Mouse (Mus musculus) myocyte (in vitro differentiated cells): Measurements from ENCODE around the gene Slc27a1. TPM values are rescaled to one million over a fixed set of nuclear protein-coding genes. Genes with fewer than 3 reads are reported as not detected.

Experiments
- H3K27me3 ChIP-seq: one replicate; pipeline ENCODE4 v1.6.1; 2011; ENCODE audit not compliant: control insufficient read depth, insufficient read depth, insufficient read length
- H3K36me3 ChIP-seq: one replicate; pipeline ENCODE4 v1.6.1; 2011; ENCODE audit not compliant: control insufficient read depth, insufficient read depth
- H3K4me2 ChIP-seq: one replicate; pipeline ENCODE4 v1.6.1; 2011; ENCODE audit warnings: low read depth, control low read depth
- H3K4me3 ChIP-seq: one replicate; pipeline ENCODE4 v1.5.1; 2011; ENCODE audit warnings: mild to moderate bottlenecking, control low read depth, moderate library complexity
- H3K79me2 ChIP-seq: one replicate; pipeline ENCODE4 v1.6.1; 2011; ENCODE audit not compliant: control insufficient read depth, insufficient read depth
- H3ac ChIP-seq: one replicate; pipeline ENCODE4 v1.6.1; 2011; ENCODE audit not compliant: control insufficient read depth, insufficient read length
- CEBPB ChIP-seq: IDR thresholded peaks from 2 replicates; pipeline ENCODE4 v1.6.1; 2011; ENCODE audit warnings: mild to moderate bottlenecking, moderate library complexity; ENCODE audit not compliant: poor library complexity, insufficient read depth, severe bottlenecking
- E2F4 ChIP-seq: IDR thresholded peaks from one replicate; pipeline ENCODE4 v1.6.1; 2011; ENCODE audit warnings: mild to moderate bottlenecking, control low read depth, moderate library complexity; ENCODE audit not compliant: insufficient read depth
- MAX ChIP-seq: IDR thresholded peaks from one replicate; pipeline ENCODE4 v1.6.1; 2011; ENCODE audit warnings: low read depth, mild to moderate bottlenecking, control low read depth
- MYOD1 ChIP-seq, 3 experiments: IDR thresholded peaks; one replicate each; pipeline ENCODE4 v1.6.1; 2011; ENCODE audit warnings: control low read depth in 2 of 3, low read depth in 2 of 3, mild to moderate bottlenecking in 2 of 3, moderate library complexity in 1 of 3; ENCODE audit not compliant: insufficient read length in 2 of 3, control insufficient read depth in 1 of 3
- MYOG ChIP-seq, 3 experiments: IDR thresholded peaks; one replicate each; pipeline ENCODE4 v1.6.1; 2011; ENCODE audit warnings: control low read depth in 2 of 3, low read depth in 2 of 3, mild to moderate bottlenecking in 2 of 3; ENCODE audit not compliant: insufficient read length in 2 of 3, control insufficient read depth in 1 of 3, insufficient read depth in 1 of 3
- POLR2A ChIP-seq: IDR thresholded peaks from one replicate; pipeline ENCODE4 v1.6.1; 2011; ENCODE audit warnings: low read depth, mild to moderate bottlenecking, control low read depth, moderate library complexity; ENCODE audit not compliant: insufficient read length
- POLR2AphosphoS2 ChIP-seq: IDR thresholded peaks from one replicate; pipeline ENCODE4 v1.6.1; 2011; ENCODE audit warnings: low read depth, control low read depth; ENCODE audit not compliant: insufficient read length
- REST ChIP-seq: IDR thresholded peaks from one replicate; pipeline ENCODE4 v1.6.1; 2011; ENCODE audit warnings: mild to moderate bottlenecking, control low read depth, moderate library complexity; ENCODE audit not compliant: insufficient read depth, insufficient read length
- SRF ChIP-seq: IDR thresholded peaks from one replicate; pipeline ENCODE4 v1.6.1; 2011; ENCODE audit warnings: low read depth; ENCODE audit not compliant: control insufficient read depth, insufficient read length
- TCF12 ChIP-seq: IDR thresholded peaks from one replicate; pipeline ENCODE4 v1.6.1; 2011; ENCODE audit warnings: mild to moderate bottlenecking, control low read depth; ENCODE audit not compliant: poor library complexity, insufficient read depth, severe bottlenecking
- TCF3 ChIP-seq: IDR thresholded peaks from one replicate; pipeline ENCODE4 v1.6.1; 2011; ENCODE audit warnings: low read depth, control low read depth; ENCODE audit not compliant: insufficient read length
- USF1 ChIP-seq: IDR thresholded peaks from one replicate; pipeline ENCODE4 v1.6.1; 2011; ENCODE audit warnings: low read depth, mild to moderate bottlenecking, control low read depth, moderate library complexity
- polyA plus RNA-seq: library from polyadenylated mRNA; unstranded; fragments of >200 nt; fragmentation: generic; extraction: Trizol; gene quantifications from one replicate; pipeline ENCODE4 v1.2.1, GENCODE M21; 2012; ENCODE audit warnings: missing spikeins

Gene Slc27a1
- polyA plus RNA-seq, 1 experiment = 33.9 TPM

DNA sequence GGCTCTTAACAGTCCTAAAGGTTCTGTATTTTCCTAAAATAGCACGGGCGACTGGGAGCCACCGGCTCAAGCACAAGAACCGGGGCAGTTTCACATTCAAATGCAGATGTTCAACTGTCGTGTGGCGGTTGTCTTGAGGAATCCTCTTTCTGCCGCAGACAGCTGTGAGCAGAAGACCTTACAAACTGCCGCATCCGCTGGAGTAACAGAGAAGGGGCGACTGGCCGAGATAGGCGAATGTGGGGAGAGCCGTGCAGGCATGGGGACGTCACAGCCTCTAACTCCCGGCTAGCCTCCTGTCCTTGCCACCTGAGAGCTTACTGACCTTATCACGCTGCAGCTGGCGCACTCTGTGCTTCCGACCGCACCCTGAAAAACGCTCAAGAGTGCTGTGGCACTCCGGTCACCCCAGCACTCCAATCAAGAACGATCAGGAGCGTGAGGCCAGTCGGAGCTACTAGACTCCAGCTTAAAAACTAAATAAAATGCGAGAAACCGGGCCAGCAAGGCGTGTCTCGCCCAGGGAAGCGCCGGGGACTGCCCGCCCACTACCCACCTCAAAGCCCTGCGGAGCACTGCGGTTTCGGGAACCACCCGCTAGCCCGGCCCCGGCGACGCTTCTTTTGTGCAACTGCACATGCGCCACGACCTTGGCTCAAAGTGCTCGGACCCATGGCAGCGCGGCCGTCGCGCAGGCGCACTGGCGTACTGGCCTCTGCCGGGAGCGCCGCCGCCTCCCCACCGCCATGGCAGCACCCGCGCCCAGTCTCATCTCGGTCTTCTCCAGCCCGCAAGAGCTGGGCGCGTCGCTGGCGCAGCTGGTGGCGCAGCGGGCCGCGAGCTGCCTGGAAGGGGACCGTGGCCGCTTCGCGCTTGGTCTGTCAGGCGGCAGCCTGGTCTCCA, 23.0 kb downstream of the Slc27a1 start, which contains the start of gene Pgls:
Gene Pgls, plus strand, starts transcription at position 706 of the 903 bp plus-strand sequence.
- TF ChIP-seq MYOG (IDR thresholded peaks at IDR 0.05; ENCODE audit: control insufficient read depth in 1 of 3, insufficient read depth in 1 of 3, insufficient read length in 2 of 3, low read depth in 2 of 3) (peak in 2 of 3 experiments; percentile 8 to 29), REST (no peak), POLR2AphosphoS2 (peak; percentile 92), TCF3 (no peak), POLR2A (peak; percentile 94), TCF12 (no peak), MYOD1 (IDR thresholded peaks at IDR 0.05; ENCODE audit: control insufficient read depth in 1 of 3, insufficient read length in 2 of 3, low read depth in 2 of 3) (peak in 2 of 3 experiments; percentile 4 to 30)
- peak within 1 kb of the TSS; percentile 98 for H3K4me2 ChIP-seq
- H3K36me3 ChIP-seq = no peaks in the 10 kb centered on the region
- peak within 1 kb of the TSS; percentile 73 for H3K4me3 ChIP-seq
- H3ac ChIP-seq = peak within 1 kb of the TSS; percentile 88
- peaks cover 8% of the 10 kb centered on the region for H3K79me2 ChIP-seq
- H3K27me3 ChIP-seq = no peaks in the 10 kb centered on the region

DNA sequence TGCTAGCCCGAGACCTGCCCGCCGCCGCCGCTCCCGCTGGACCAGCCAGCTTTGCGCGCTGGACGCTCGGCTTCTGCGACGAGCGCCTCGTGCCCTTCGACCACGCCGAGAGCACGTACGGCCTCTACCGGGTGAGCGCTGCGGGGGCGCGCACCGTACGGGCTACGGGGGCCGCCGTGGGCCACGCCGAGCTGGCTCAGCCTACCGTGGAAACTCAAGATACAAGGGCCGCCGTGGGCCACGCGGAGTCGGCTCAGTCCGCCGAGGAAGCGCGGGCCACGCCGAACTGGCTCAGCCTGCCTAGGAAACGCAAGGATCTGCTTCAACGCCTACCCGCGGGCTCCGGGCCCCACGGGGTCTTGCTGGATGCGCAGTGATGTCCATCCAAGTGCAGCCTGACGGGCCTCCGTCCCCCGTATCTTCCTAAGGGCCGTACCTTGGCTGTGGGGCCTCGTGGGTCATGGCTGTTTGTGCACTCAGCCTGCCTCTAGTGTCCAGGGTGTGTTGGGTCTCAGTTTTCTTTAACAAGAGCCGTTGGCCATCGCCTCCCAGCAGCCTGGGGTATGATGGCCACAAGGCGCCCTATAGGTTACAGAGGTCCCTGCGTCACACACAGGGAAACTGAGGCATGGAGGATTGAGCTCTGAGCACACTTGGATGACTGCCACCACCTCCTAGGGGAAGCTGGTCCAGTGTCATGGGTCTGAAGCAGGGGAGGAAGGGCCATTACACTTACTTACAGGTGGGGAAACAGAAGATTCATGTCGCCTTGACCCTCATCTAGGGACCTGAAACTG, 23.9 kb downstream of the Slc27a1 start:
- TF ChIP-seq MAX (no peak), POLR2A (peak; percentile 57), MYOG (IDR thresholded peaks at IDR 0.05; ENCODE audit: control insufficient read depth in 1 of 3, insufficient read depth in 1 of 3, insufficient read length in 2 of 3, low read depth in 2 of 3) (no peak), USF1 (no peak), POLR2AphosphoS2 (no peak), E2F4 (no peak)
- Histone ChIP-seq H3K79me2 (peaks cover 8% of the 10 kb centered on the region), H3K27me3 (no peaks in the 10 kb centered on the region), H3K4me3 (peak overlapping the region; percentile 73), H3ac (peak overlapping the region; percentile 88), H3K4me2 (peak overlapping the region; percentile 98), H3K36me3 (no peaks in the 10 kb centered on the region)

DNA sequence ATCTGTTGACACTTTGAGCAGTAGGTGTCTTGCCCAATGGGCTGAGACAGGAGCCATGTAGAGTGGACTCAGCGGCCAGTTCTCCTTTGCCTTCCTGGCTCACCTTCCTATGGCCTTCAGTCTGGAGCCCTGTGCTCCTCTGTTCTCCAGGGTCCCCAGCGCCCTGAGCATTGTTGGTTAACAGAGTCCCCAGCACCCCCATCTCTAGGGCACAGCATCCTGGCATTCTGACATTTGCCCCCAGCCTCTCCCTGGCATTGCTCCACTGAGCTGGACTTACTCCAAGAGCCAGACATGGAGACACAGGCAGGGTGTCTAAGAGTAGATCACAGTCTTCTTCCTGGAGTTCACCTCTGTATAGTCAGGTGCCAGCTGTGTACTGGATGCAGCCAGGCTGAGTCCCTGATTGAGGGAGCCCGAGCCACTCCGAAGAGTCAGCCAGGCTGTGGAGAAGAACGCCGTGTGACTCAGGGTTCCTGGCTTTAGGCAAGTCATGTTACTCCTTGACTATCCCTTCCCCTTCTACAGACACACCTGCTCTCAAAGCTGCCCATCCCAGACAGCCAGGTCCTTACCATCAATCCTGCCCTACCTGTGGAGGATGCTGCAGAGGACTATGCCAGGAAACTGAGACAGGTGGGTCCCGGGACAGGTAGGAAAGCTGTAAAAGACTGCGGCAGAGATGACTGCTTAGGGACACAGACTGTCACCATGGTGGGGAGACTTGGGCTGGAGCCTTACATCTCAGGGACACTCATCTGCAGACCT, 25.1 kb downstream of the Slc27a1 start:
- peak overlapping the region; percentile 73 for H3K4me3 ChIP-seq
- H3ac ChIP-seq = no peak overlapping the region
- H3K79me2 ChIP-seq = peaks cover 8% of the 10 kb centered on the region
- H3K4me2 ChIP-seq = no peak overlapping the region
- TF ChIP-seq E2F4 = no peak
- TF ChIP-seq MYOD1 (IDR thresholded peaks at IDR 0.05; ENCODE audit: control insufficient read depth in 1 of 3, insufficient read length in 2 of 3, low read depth in 2 of 3) = no peak
- TF ChIP-seq POLR2AphosphoS2 = peak; percentile 62
- no peaks in the 10 kb centered on the region for H3K27me3 ChIP-seq
- H3K36me3 ChIP-seq = no peaks in the 10 kb centered on the region

DNA sequence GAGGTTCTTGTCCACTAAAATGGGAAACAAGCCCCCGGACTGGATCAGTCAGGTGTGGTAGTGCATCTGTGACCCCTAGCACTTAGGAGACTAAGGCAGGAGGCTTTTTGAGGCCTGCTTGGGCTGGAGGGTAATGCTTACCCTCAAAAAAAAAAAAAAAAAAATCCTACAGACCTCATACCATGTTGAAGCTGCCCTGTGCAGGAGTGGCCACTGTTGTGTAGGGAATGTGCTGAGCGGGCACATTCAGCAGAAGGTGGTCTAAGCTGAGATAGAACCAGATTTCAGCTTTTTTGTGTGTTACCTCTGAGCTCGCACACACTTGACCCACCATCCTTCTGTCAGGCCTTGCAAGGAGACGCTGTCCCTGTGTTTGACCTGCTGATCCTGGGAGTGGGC, 25.6 kb downstream of the Slc27a1 start:
- H3ac ChIP-seq = no peak overlapping the region
- H3K79me2 ChIP-seq = peaks cover 8% of the 10 kb centered on the region
- no peak overlapping the region for H3K4me2 ChIP-seq
- no peaks in the 10 kb centered on the region for H3K27me3 ChIP-seq
- no peak overlapping the region for H3K4me3 ChIP-seq
- TF ChIP-seq MAX = no peak
- TF ChIP-seq SRF = no peak
- TF ChIP-seq TCF12 = no peak
- TF ChIP-seq E2F4 = no peak
- TF ChIP-seq USF1 = no peak
- no peak for TF ChIP-seq POLR2AphosphoS2
- TF ChIP-seq POLR2A = no peak
- no peak for TF ChIP-seq TCF3
- TF ChIP-seq MYOG (IDR thresholded peaks at IDR 0.05; ENCODE audit: control insufficient read depth in 1 of 3, insufficient read depth in 1 of 3, insufficient read length in 2 of 3, low read depth in 2 of 3) = no peak
- no peak for TF ChIP-seq REST
- TF ChIP-seq CEBPB = no peak
- H3K36me3 ChIP-seq = no peaks in the 10 kb centered on the region
